Mouse (Mus musculus): Measurements from ENCODE around the gene Isl2. TPM values are rescaled to one million over a fixed set of nuclear protein-coding genes. Genes with fewer than 3 reads are reported as not detected.

Gene Isl2
- polyA plus RNA-seq (2017; shearing (Covaris generic)) = not detected

DNA sequence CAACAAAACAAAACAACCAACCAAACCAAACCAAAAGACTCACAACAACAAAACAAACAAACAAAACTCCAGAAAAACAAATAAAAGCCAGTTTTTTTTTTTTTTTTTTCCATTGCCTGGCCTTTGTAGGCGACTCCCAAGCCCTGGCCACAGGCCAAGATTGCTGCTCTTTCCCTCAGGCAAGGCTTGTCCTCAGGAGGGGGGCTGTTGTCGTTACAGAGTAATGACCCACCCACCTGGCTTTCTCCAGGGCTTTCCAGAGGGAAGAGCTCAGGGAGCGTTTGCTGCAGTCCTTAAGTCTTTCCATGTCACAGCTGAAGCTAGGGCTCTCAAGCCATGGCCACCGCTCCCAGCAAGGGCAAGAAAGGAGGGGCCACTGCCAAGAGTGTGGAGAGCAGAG is at the start of gene Isl2:
Gene Isl2, plus strand, starts transcription at position 296 of the 400 bp plus-strand sequence.
- no peak for ATAC-seq

GRCm38 (mm10) chr9:55507922-55508321 is 30.6 kb upstream of the Isl2 start:
- no peak for ATAC-seq

DNA sequence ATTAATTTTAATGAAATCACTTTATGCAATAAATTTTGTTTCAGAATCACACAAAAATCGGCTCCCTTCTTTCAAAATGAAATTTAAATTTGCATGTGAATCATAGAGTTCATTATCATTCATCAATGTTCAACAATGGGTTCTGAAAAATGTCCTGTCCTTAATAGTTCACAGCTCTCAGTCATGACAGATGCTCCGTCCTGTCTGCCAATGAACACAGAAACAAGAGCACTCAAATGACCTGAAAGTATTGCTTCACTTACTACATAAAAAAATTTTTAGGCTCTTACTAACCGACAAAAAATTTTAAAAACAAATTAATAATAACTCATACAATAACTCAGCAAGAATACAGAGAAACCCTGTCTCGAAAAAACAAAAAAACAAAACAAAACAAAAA is 29.8 kb upstream of the Isl2 start:
- no peak for ATAC-seq

GRCm38 (mm10) chr9:55509731-55510130 is 28.7 kb upstream of the Isl2 start:
- no peak for ATAC-seq

GRCm38 (mm10) chr9:55510651-55511235 is 27.7 kb upstream of the Isl2 start:
- ATAC-seq = no peak

DNA sequence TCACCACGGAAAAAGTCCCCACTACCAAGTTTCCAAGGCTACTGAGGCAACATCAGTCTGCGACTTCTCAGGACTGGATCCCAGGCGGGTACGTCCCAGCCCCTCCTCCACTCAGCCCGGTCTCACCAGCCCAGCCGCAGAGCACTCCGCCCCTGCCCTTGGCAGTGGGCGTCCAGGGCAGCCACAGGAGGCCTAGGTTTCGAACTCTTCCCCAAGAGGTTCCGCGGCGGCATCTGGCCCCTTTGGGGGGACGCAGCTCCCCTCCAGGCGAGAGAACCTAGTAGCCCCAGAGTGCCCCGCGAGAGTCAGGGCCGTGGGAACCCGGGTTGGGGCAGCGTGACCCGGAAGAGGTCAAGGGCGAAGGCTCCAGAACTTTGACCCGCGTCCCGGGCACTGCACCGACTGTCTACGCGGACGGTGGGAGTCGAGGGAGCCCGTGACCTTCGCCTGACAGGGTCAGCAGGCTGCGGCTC is 26.9 kb upstream of the Isl2 start:
- peak; percentile 26 for ATAC-seq

- ATAC-seq = peak; percentile 100
Measured at GRCm38 (mm10) chr9:55512027-55512543, 26.4 kb upstream of the Isl2 start, which contains the start of gene Etfa. Gene Etfa, minus strand, starts transcription at chr9:55512243.

GRCm38 (mm10) chr9:55525716-55526115 is 12.8 kb upstream of the Isl2 start:
- no peak for ATAC-seq

DNA sequence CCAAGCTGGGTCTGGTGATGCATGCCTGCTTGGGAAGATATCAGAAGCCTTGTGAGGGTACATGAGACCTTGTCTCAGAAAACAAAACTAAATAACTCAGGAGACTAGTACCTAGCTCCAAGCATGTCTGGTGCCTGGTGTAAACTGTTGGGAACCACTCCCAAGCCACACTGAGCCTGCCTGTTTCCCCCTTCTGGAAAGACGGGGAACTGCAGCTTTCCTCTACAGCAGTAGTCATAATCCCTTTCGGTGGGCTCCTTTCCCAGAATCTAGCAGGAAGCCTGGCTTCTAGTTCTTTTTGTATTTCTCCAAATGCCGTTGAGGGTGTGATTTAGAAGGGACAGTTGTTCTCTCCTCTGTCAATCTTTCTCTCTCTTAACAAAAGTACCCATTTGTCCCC is 2.6 kb upstream of the Isl2 start:
- no peak for ATAC-seq

- ATAC-seq = no peak
Measured at GRCm38 (mm10) chr9:55539006-55539405, 534 bp downstream of the Isl2 start.

DNA sequence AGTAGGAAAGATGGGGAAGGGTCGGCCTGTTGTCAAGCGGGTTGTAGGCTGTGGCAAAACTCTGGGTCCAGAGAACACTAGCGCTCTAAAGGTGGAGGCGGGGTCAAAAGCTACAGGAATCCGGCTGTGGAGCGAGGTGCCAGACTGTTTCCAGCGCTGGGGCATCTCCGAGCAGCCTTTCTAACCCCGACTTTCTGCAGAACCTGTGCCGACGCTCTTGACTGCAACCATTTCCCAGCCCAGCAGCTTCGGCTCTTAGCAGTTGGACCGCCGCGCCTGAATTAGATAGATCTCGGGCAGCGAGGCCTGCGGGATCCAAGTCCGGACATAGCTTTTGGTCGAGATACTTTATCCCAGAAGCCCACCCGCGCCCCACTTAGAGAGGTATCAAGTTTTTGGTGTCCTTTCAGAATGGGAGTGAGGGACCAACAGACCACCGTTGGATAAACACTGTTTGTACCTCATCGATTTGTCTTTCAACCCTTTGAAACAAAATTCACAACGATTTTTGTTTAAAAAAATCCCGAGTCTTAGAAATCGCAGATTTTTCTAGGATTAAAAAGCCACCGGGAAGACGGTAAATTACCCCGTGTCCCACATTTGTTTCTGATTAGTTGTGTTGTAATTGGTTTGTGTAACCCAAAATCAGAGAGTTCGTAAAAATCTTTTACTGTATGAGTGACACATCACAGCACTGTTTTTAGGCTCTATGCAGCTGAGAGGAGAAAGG is 1.4 kb downstream of the Isl2 start:
- no peak for ATAC-seq

- ATAC-seq = no peak
Measured at GRCm38 (mm10) chr9:55540391-55540770, 1.9 kb downstream of the Isl2 start.

DNA sequence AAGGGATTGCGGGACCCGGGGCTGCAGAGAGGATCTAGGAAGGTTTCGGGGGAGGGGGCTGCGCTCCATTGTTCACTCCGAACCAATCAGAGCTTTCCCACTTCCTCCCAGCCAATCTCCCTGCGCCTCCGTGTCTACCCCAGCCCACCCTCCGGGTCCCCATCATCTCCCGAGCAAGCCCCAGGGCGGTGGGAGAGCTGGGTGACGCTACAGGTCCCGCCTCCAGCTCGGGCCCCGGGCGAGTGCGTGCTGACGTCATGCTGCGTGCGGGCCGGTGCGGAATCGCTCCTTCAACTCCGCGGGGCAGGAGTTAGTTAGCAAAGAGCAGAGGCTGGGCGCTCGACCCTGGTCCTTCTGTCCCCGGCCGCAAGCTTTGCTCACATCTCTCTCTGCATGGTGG is 2.4 kb downstream of the Isl2 start:
- ATAC-seq = peak; percentile 63

DNA sequence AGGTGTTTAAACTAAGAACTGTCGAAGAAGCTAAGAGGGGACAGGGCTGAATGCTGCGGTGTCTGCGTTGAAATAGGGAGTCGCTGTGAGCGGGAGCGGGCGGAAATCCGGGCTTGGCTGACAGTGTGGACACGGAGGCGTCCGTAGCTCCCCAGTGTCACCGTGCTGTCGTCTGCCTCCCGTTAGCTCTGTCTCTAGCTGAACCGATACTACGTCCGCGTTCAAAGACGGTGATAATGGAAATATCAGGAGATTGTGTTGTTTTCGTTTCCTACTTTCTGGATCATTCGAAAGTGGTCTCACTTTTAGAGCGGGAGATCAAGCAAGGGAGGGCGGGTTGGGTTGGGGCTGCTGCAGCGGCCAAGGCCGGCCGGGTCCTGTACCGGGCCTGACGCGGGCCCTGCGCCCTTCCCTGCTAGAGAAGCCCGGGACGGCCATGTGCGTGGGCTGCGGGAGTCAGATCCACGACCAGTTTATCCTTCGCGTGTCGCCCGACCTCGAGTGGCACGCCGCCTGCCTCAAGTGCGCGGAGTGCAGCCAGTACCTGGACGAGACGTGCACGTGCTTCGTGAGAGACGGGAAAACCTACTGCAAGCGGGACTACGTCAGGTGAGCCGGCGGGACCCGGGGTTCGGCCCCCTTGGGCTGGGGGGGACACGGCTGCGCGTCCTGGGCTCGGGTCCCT is 3.4 kb downstream of the Isl2 start:
- ATAC-seq = no peak

- ATAC-seq = peak; percentile 20
Measured at GRCm38 (mm10) chr9:55542366-55543325, 4.2 kb downstream of the Isl2 start.

GRCm38 (mm10) chr9:55543336-55543702 is 4.8 kb downstream of the Isl2 start:
- no peak for ATAC-seq

DNA sequence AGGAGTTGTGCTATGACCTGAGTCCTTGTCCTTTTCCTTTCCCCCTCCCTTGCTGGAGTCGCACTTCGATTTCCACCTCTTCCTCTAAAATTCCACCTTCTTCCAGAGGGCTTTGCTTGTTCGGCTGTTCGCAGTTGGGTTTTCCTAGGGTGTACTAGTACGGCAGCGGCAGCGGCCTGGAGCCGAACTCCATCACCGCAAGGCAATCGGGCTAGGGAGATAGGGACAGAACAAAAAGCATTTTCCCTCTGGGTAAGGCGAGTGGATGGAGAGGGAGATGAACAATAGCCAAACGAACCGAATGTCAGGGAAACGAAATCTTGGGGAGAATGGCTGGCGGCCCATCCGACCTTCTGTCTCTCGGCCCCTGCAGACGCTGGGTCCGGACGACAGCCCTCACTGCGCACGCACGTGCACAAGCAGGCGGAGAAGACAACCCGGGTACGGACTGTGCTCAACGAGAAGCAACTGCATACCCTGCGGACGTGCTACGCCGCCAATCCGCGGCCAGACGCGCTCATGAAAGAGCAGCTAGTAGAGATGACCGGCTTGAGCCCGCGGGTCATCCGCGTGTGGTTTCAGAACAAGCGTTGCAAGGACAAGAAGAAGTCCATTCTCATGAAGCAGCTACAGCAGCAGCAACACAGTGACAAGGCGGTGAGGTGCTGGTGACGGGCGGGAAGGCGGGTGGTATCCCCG is 5.4 kb downstream of the Isl2 start:
- no peak for ATAC-seq

DNA sequence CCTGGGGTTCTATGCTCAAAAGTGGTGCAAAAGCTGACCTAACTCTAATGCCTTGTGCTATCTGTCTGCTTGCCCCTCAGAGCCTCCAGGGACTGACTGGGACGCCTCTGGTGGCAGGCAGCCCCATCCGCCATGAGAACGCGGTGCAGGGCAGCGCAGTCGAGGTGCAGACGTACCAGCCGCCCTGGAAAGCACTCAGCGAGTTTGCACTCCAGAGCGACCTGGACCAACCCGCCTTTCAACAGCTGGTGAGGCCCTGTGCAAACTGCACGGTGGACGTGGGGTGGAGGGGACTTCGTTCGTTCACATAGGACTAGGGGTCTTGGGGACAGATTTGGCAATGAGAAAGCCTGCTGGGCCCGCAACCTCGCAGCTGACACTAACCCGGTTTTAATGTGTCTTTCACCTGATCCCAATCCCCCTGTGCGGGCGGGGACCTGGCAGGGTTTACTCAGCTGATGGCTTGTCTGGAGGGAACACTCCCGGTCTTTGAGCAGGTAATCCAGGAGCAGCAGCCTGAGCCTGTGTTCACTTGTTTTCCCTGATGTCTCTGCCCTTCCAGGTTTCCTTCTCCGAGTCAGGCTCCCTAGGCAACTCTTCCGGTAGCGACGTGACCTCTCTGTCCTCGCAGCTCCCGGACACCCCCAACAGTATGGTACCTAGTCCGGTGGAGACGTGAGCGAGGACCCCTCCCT is 6.5 kb downstream of the Isl2 start:
- ATAC-seq = no peak

- no peak for ATAC-seq
Measured at GRCm38 (mm10) chr9:55545556-55546175, 7.2 kb downstream of the Isl2 start.

DNA sequence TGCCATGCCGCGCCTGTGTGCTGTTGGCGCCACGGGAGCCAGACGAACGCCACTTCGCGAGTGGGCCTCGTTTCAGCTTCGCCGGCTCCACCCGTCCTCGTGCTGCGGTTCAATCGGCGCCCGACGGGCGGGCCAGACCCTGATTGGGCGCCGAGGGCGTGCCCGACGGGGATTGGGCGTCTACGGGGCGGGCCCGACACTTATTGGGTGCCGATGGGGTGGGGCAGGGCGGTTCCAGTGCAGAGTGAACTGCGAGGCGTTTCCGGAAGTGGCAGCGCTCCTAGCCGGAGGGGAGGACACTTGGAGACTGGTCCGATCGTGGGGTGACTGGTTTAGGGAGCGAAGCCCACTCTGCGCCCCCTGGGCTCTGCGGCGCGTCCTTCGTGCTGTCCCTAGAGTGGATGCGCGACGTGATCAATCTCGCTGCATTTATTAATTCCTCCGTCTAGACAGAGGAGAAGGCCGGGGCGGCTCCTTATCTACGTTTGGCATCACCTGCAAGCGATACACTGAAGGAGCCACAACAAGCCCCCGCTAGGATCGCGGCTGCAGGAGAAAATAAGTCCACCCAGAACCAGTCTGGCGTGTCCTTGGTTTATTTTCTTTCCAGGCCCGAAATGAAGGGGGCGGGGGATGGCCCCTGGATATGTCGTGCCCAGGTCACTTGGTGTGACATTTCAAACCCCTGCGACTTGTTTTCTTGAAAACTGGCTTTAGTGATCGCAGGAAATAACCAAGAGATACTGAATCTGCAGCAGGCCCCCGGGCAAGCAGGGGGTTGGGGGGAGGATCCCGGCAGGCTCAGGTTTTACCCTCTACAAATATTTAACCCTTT is 7.9 kb downstream of the Isl2 start:
- ATAC-seq = peak; percentile 26

All from inflammation-experienced regulatory T-cells, adult 6 months (primary cell).